Mouse (Mus musculus) E14TG2a.4 (cell line): ENCODE results near the gene Wnt10a.

ENCODE experiments used
- H3K27me3 ChIP-seq: 2 replicates; pipeline ENCODE4 v1.6.1; 2014; ENCODE audit warnings: low read length, control low read depth; ENCODE audit not compliant: insufficient read depth
- H3K36me3 ChIP-seq: 2 replicates; pipeline ENCODE4 v1.6.1; 2014; ENCODE audit warnings: low read length, control low read depth; ENCODE audit not compliant: insufficient read depth
- H3K4me1 ChIP-seq: replicated peaks from 2 replicates; pipeline ENCODE4 v1.6.1; 2014; ENCODE audit warnings: low read depth, low read length, control low read depth
- H3K4me3 ChIP-seq: replicated peaks from 2 replicates; pipeline ENCODE4 v1.5.1; 2014; ENCODE audit warnings: mild to moderate bottlenecking, low read length
- H3K9me3 ChIP-seq: 2 replicates; pipeline ENCODE4 v1.6.1; 2014; ENCODE audit warnings: low read length, control low read depth
- CTCF ChIP-seq: conservative IDR thresholded peaks from 2 replicates; pipeline ENCODE4 v1.5.1; 2014; ENCODE audit warnings: low read length
- NANOG ChIP-seq: IDR thresholded peaks from 2 replicates; pipeline ENCODE4 v1.6.1; 2014; ENCODE audit warnings: borderline replicate concordance, low read length, mixed read lengths
- POU5F1 ChIP-seq: IDR thresholded peaks from 2 replicates; pipeline ENCODE4 v1.6.1; 2014; ENCODE audit warnings: low read length, borderline replicate concordance

Gene Wnt10a

GRCm38 (mm10) chr1:74794487-74795144, 3.3 kb downstream of the Wnt10a start:
- H3K4me3 ChIP-seq, result peak overlapping the region; percentile 62
- no peak for TF ChIP-seq CTCF
- no peak for TF ChIP-seq NANOG
- TF ChIP-seq POU5F1, result no peak
- H3K36me3 ChIP-seq, result no peaks in the 10 kb centered on the region
- H3K9me3 ChIP-seq, result no peaks in the 10 kb centered on the region
- peaks cover 59% of the 10 kb centered on the region for H3K4me1 ChIP-seq
- peaks cover 99% of the 10 kb centered on the region for H3K27me3 ChIP-seq

DNA sequence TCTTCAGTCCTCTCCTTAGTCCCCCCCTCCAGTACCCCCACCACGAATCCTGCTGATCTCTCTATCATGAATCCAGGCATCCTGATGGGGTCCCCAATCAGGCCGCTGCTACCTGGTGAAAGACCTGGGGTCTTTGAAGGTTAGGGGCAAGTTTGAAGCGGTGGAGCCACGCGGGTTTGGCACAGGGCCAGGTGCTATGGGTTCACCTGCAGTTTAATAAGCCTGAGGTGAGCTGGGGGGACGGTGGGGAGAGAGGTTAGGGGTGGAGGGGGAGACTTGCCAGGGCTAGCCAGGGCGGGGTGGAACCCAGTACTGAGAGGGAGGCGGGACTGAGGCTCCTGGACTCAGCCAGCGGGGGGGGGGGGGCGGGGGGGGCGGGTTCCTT, 3.8 kb downstream of the Wnt10a start:
- Histone ChIP-seq H3K27me3 (peaks cover 99% of the 10 kb centered on the region), H3K4me3 (peak overlapping the region; percentile 62), H3K36me3 (no peaks in the 10 kb centered on the region), H3K4me1 (peaks cover 58% of the 10 kb centered on the region), H3K9me3 (no peaks in the 10 kb centered on the region)
- TF ChIP-seq POU5F1 (no peak), CTCF (no peak), NANOG (no peak)

- no peaks in the 10 kb centered on the region for H3K36me3 ChIP-seq
- H3K9me3 ChIP-seq, result no peaks in the 10 kb centered on the region
- H3K27me3 ChIP-seq, result peaks cover 97% of the 10 kb centered on the region
- no peak for TF ChIP-seq POU5F1
- no peak for TF ChIP-seq CTCF
- no peak for TF ChIP-seq NANOG
- H3K4me1 ChIP-seq, result peaks cover 52% of the 10 kb centered on the region
- no peak overlapping the region for H3K4me3 ChIP-seq
Observed at GRCm38 (mm10) chr1:74797459-74797858, 6.1 kb downstream of the Wnt10a start.

DNA sequence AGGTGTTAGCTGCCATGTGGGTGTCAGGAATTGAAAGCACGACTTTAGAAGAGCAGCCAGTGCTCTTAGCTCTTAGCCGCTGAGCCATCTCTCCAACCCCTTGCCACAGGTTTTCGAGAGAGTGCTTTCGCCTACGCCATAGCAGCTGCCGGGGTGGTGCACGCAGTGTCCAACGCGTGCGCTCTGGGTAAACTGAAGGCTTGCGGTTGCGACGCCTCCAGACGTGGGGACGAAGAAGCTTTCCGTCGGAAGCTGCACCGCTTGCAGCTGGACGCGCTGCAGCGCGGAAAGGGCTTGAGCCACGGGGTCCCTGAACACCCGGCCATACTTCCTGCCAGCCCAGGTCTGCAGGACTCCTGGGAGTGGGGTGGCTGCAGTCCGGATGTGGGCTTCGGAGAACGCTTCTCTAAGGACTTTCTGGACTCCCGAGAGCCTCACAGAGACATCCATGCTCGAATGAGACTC, 9.1 kb downstream of the Wnt10a start:
- Histone ChIP-seq H3K36me3 (no peaks in the 10 kb centered on the region), H3K9me3 (no peaks in the 10 kb centered on the region), H3K4me1 (peaks cover 57% of the 10 kb centered on the region), H3K4me3 (peak overlapping the region; percentile 62), H3K27me3 (peaks cover 98% of the 10 kb centered on the region)
- no peak for TF ChIP-seq POU5F1
- TF ChIP-seq NANOG, result no peak
- no peak for TF ChIP-seq CTCF

DNA sequence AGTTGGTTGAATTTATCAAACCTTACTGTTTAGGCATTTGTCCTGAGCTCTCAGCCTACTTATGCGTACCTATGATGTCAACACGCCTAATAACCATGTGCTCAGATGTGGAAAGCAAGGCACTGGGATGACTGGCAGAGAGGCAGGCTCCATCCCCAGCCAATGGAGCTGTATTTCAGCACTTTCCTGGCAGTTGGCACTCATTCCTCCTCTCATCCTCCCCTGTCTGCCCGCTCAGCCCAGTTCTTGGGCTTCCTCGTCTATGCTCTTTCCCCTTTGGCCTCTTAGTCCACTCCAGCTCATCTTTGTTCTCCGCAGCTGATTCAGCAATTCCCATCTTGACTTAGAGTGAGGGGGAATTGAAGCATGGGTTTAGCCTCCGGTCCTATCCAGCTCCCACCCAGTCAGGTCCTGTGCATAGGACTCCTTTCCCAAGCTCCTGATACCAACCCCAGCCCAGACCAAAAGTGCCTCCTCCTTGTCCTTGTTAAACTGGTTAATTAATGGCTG, 10.4 kb downstream of the Wnt10a start:
- no peak overlapping the region for H3K4me3 ChIP-seq
- no peaks in the 10 kb centered on the region for H3K9me3 ChIP-seq
- H3K36me3 ChIP-seq, result no peaks in the 10 kb centered on the region
- H3K27me3 ChIP-seq, result peaks cover 98% of the 10 kb centered on the region
- peaks cover 68% of the 10 kb centered on the region for H3K4me1 ChIP-seq
- no peak for TF ChIP-seq NANOG
- TF ChIP-seq CTCF, result no peak
- TF ChIP-seq POU5F1, result no peak

DNA sequence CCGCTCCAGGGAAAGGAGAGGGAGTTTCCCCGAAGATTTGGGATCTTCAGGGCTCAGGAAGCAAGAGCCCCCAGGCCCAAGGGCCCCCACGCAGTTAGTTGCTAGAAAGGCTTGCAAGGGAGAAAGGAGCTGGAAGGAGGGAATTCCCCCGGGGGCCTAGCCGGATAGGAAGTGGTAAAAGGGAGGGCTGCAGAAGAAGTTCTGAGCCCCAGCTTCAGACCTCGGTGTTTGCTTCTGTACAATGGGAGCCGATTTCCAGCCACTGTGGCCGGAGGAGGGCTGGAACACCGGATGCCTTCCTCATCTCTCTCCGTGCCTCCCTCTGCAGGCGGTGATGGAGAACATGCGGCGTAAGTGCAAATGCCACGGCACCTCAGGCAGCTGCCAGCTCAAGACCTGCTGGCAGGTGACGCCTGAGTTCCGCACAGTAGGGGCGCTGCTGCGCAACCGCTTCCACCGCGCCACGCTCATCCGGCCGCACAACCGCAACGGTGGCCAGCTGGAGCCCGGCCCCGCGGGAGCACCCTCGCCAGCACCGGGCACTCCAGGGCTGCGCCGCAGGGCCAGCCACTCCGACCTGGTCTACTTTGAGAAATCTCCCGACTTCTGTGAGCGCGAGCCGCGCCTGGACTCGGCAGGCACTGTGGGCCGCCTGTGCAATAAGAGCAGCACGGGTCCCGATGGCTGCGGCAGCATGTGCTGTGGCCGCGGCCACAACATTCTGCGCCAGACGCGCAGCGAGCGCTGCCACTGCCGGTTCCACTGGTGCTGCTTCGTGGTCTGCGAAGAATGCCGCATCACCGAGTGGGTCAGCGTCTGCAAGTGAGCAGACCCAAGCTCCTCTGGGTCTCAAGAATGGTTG, 11.7 kb downstream of the Wnt10a start:
- Histone ChIP-seq H3K36me3 (no peaks in the 10 kb centered on the region), H3K4me1 (peaks cover 78% of the 10 kb centered on the region), H3K4me3 (peak overlapping the region; percentile 77), H3K27me3 (peaks cover 98% of the 10 kb centered on the region), H3K9me3 (no peaks in the 10 kb centered on the region)
- TF ChIP-seq NANOG (peak; percentile 5; the same call in 1 of the 2 replicates), CTCF (0 out of 2 replicates have a peak, but pooled peaks have one; percentile 8), POU5F1 (no peak)

DNA sequence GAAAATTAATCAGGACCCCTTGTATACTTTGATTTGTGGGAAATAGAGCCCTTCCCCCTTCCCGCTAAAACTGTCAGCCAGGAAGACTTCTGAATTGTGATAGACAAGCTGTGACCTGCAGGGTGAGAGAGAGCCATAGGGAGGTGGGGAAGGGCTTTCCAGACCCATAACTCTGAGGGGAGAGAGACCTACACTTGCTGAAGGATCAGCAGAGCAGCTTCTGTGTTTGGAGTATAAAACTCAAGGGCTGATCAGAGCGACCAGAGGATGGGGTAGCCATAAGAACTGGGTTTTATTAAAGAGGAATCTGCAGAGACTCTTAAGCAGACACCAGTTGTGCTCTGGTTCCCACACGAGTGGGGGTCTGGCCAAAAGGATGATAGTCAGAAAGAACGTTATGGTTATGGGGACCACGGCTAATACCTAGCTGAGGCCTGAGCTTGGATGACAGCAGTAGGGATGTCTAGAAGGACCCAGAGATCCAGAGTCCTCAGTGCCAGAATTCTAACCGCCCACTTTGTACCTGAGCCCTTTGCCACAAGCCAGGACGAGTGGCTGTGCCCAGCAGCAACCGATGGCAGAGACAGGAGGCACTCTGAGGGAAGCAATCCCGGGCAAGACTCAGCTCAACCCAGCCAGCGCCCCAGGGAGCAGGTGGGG, 13.0 kb downstream of the Wnt10a start:
- H3K4me1 ChIP-seq, result peaks cover 80% of the 10 kb centered on the region
- H3K4me3 ChIP-seq, result no peak overlapping the region; the same call in 1 of the 2 replicates
- peaks cover 96% of the 10 kb centered on the region for H3K27me3 ChIP-seq

DNA sequence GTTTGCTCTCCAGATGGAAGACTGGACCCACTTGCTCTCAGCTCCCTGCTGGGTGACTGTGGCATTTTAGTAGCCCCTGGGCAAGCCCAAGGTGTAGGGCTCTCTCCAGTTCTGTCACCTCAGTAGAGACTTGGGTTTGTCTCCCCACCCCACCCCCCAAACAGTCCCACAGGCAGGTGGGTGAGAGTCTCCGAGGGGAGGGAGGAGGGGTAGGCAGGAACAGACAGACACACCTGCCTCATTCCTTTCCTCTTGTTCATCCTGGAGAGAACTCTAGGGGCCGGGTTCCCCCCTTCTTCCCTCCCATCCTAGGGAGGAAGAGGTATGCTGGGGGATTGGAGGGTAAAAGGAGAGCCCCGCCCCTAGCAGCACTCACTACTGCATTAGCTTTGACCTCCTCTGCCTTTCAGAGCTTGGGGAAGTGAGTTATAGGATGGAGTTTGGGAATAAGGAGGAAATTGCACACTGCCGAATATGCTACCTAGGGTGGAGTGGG, 14.1 kb downstream of the Wnt10a start:
- H3K4me1 ChIP-seq, result peaks cover 70% of the 10 kb centered on the region
- no peak for TF ChIP-seq NANOG
- no peak for TF ChIP-seq CTCF
- TF ChIP-seq POU5F1, result no peak
- no peaks in the 10 kb centered on the region for H3K9me3 ChIP-seq

More for the DNA sequence above, 13.0 kb downstream of the Wnt10a start:
- Histone ChIP-seq H3K9me3 (no peaks in the 10 kb centered on the region), H3K36me3 (no peaks in the 10 kb centered on the region)
- TF ChIP-seq POU5F1, result no peak

More for the DNA sequence above, 14.1 kb downstream of the Wnt10a start:
- H3K4me3 ChIP-seq, result peak overlapping the region; percentile 62; the same call in 1 of the 2 replicates
- peaks cover 95% of the 10 kb centered on the region for H3K27me3 ChIP-seq
- H3K36me3 ChIP-seq, result no peaks in the 10 kb centered on the region
